Mouse (Mus musculus): ENCODE results near the gene Supt7l. TPM values are rescaled to one million over a fixed set of nuclear protein-coding genes. Genes with fewer than 3 reads are reported as not detected.

Gene Supt7l
- polyA plus RNA-seq, 1 experiment from 2014 or later: 27.0 TPM

GRCm38 (mm10) chr5:31559401-31559800 lies 31.8 kb upstream of the Supt7l start:
- Histone ChIP-seq H3K36me3 (peaks cover 50% of the 10 kb centered on the region), H3K27me3 (no peaks in the 10 kb centered on the region), H3K4me3 (no peak overlapping the region), H3K4me2 (no peak overlapping the region), H3K4me1 (replicated peaks) (0 out of 2 replicates have a peak, but pooled peaks cover 3% of the 10 kb centered on the region), H3K9me3 (no peaks in the 10 kb centered on the region), H3K9ac (no peak overlapping the region), H3K27ac (replicated peaks) (no peak overlapping the region)
- 27% methylated on average over 1 of the region's 1 CpGs for WGBS
- ATAC-seq (ENCODE audit: low read depth): no peak

GRCm38 (mm10) chr5:31535228-31535627 lies 7.6 kb upstream of the Supt7l start:
- H3K4me2 ChIP-seq: no peak overlapping the region
- ATAC-seq (ENCODE audit: low read depth): no peak
- H3K4me3 ChIP-seq: no peak overlapping the region
- WGBS: 86% methylated on average over 2 of the region's 2 CpGs
- no peaks in the 10 kb centered on the region for H3K9me3 ChIP-seq
- H3K9ac ChIP-seq: no peak overlapping the region
- peaks cover 91% of the 10 kb centered on the region for H3K36me3 ChIP-seq
- no peaks in the 10 kb centered on the region for H3K27me3 ChIP-seq
- H3K27ac ChIP-seq (replicated peaks): no peak overlapping the region
- no peaks in the 10 kb centered on the region for H3K4me1 ChIP-seq (replicated peaks)

GRCm38 (mm10) chr5:31528560-31528959 lies 953 bp upstream of the Supt7l start:
- no peak for ATAC-seq (ENCODE audit: low read depth)
- H3K9ac ChIP-seq: no peak overlapping the region
- H3K9me3 ChIP-seq: no peaks in the 10 kb centered on the region
- H3K27ac ChIP-seq (replicated peaks): no peak overlapping the region
- H3K27me3 ChIP-seq: no peaks in the 10 kb centered on the region
- peaks cover 33% of the 10 kb centered on the region for H3K4me1 ChIP-seq (replicated peaks)
- H3K4me2 ChIP-seq: peak overlapping the region; percentile 100
- 63% methylated on average over 2 of the region's 2 CpGs for WGBS
- no peak overlapping the region for H3K4me3 ChIP-seq
- peaks cover 48% of the 10 kb centered on the region for H3K36me3 ChIP-seq

- H3K4me1 ChIP-seq (replicated peaks): peaks cover 33% of the 10 kb centered on the region
- no peaks in the 10 kb centered on the region for H3K27me3 ChIP-seq
- peaks cover 46% of the 10 kb centered on the region for H3K36me3 ChIP-seq
- H3K9ac ChIP-seq: peak overlapping the region; percentile 91
- ATAC-seq (ENCODE audit: low read depth): peak; percentile 56; the same call in 1 of the 2 replicates
- 4% methylated on average over 40 of the region's 40 CpGs for WGBS
- H3K4me3 ChIP-seq: peak overlapping the region; percentile 93
- peak overlapping the region; percentile 81 for H3K27ac ChIP-seq (replicated peaks)
- no peaks in the 10 kb centered on the region for H3K9me3 ChIP-seq
- peak overlapping the region; percentile 100 for H3K4me2 ChIP-seq
These were observed 408 bp downstream of the Supt7l start for GRCm38 (mm10) chr5:31527117-31527680.

GRCm38 (mm10) chr5:31526354-31527116 lies 1.1 kb downstream of the Supt7l start, which contains the start of gene Slc4a1ap:
Gene Slc4a1ap, plus strand, starts transcription at chr5:31526995.
- Histone ChIP-seq H3K4me2 (peak within 1 kb of the TSS; percentile 100), H3K9me3 (no peaks in the 10 kb centered on the region), H3K36me3 (peaks cover 46% of the 10 kb centered on the region), H3K27ac (replicated peaks) (peak within 1 kb of the TSS; percentile 81), H3K4me1 (replicated peaks) (peaks cover 33% of the 10 kb centered on the region), H3K9ac (peak within 1 kb of the TSS; percentile 91), H3K4me3 (peak within 1 kb of the TSS; percentile 93), H3K27me3 (no peaks in the 10 kb centered on the region)
- ATAC-seq (ENCODE audit: low read depth): peak; percentile 94
- 1% methylated on average over 28 of the region's 28 CpGs for WGBS

- Histone ChIP-seq H3K27ac (replicated peaks) (no peak overlapping the region), H3K4me2 (no peak overlapping the region), H3K9me3 (no peaks in the 10 kb centered on the region), H3K9ac (no peak overlapping the region), H3K4me3 (no peak overlapping the region), H3K4me1 (replicated peaks) (peaks cover 8% of the 10 kb centered on the region), H3K27me3 (no peaks in the 10 kb centered on the region), H3K36me3 (peaks cover 75% of the 10 kb centered on the region)
- no peak for ATAC-seq (ENCODE audit: low read depth)
- 95% methylated on average over 6 of the region's 6 CpGs for WGBS
These were observed 7.1 kb downstream of the Supt7l start for GRCm38 (mm10) chr5:31520556-31520955.

GRCm38 (mm10) chr5:31512481-31512880 lies 15.1 kb downstream of the Supt7l start:
- H3K36me3 ChIP-seq: peaks cover 92% of the 10 kb centered on the region
- WGBS: 81% methylated on average over 1 of the region's 1 CpGs

GRCm38 (mm10) chr5:31504843-31505242 lies 22.8 kb downstream of the Supt7l start:
- Histone ChIP-seq H3K4me2 (no peak overlapping the region), H3K4me1 (replicated peaks) (no peaks in the 10 kb centered on the region), H3K27ac (replicated peaks) (no peak overlapping the region), H3K9ac (no peak overlapping the region), H3K36me3 (peaks cover 94% of the 10 kb centered on the region), H3K4me3 (no peak overlapping the region), H3K27me3 (no peaks in the 10 kb centered on the region), H3K9me3 (no peaks in the 10 kb centered on the region)
- no peak for ATAC-seq (ENCODE audit: low read depth)
- 93% methylated on average over 10 of the region's 10 CpGs for WGBS

More at GRCm38 (mm10) chr5:31512481-31512880, 15.1 kb downstream of the Supt7l start:
- Histone ChIP-seq H3K9me3 (no peaks in the 10 kb centered on the region), H3K4me1 (replicated peaks) (no peaks in the 10 kb centered on the region), H3K27me3 (no peaks in the 10 kb centered on the region), H3K4me2 (no peak overlapping the region), H3K9ac (no peak overlapping the region), H3K4me3 (no peak overlapping the region), H3K27ac (replicated peaks) (no peak overlapping the region)
- ATAC-seq (ENCODE audit: low read depth): no peak

- H3K36me3 ChIP-seq: peaks cover 33% of the 10 kb centered on the region
- under 1% methylated on average over 49 of the region's 49 CpGs for WGBS
- H3K4me3 ChIP-seq: peak within 1 kb of the TSS; percentile 70
- peaks cover 15% of the 10 kb centered on the region for H3K4me1 ChIP-seq (replicated peaks)
- peak; percentile 100 for ATAC-seq (ENCODE audit: low read depth)
- H3K9ac ChIP-seq: peak within 1 kb of the TSS; percentile 78
- H3K27ac ChIP-seq (replicated peaks): no peak within 1 kb of the TSS; the same call in 1 of the 2 replicates
- peak within 1 kb of the TSS; percentile 90 for H3K4me2 ChIP-seq
- no peaks in the 10 kb centered on the region for H3K27me3 ChIP-seq
- H3K9me3 ChIP-seq: no peaks in the 10 kb centered on the region
These were observed 32.9 kb downstream of the Supt7l start, which contains the start of gene Gpn1 for GRCm38 (mm10) chr5:31494513-31495297. Gene Gpn1, plus strand, starts transcription at chr5:31494741.

- WGBS: 59% methylated on average over 1 of the region's 1 CpGs
- ATAC-seq (ENCODE audit: low read depth): no peak
- H3K4me3 ChIP-seq: no peak overlapping the region
- no peak overlapping the region for H3K4me2 ChIP-seq
- no peaks in the 10 kb centered on the region for H3K9me3 ChIP-seq
- H3K9ac ChIP-seq: no peak overlapping the region
- no peak overlapping the region for H3K27ac ChIP-seq (replicated peaks)
- H3K4me1 ChIP-seq (replicated peaks): peaks cover 15% of the 10 kb centered on the region
- H3K27me3 ChIP-seq: no peaks in the 10 kb centered on the region
- peaks cover 8% of the 10 kb centered on the region for H3K36me3 ChIP-seq
These were observed 35.6 kb downstream of the Supt7l start for GRCm38 (mm10) chr5:31492031-31492430.

- Histone ChIP-seq H3K36me3 (peaks cover 6% of the 10 kb centered on the region; the same call in 1 of the 2 replicates), H3K27ac (replicated peaks) (no peak overlapping the region), H3K4me1 (replicated peaks) (peaks cover 3% of the 10 kb centered on the region), H3K9me3 (no peaks in the 10 kb centered on the region), H3K27me3 (no peaks in the 10 kb centered on the region), H3K4me3 (no peak overlapping the region), H3K4me2 (no peak overlapping the region), H3K9ac (no peak overlapping the region)
- no peak for ATAC-seq (ENCODE audit: low read depth)
- 69% methylated on average over 7 of the region's 7 CpGs for WGBS
These were observed 38.4 kb downstream of the Supt7l start for GRCm38 (mm10) chr5:31489116-31489769.
